Mouse (Mus musculus) heart, adult 9 months (tissue): ENCODE measurements at regions not wholly inside any gene's neighbourhood (a gene's known extent, or its start where the extent isn't known, plus 50 kb on each side); places are given as distances from the start of the nearest gene placed in this dataset.

Experiments used
- DNase-seq, 2 experiments: peaks; one replicate each; pipeline ENCODE4 v3.0.0; 2022; ENCODE audit warnings: low spot score in 2 of 2

- DNase-seq = no peak
These were observed 380.3 kb upstream of the Adgrl2 start for GRCm38 (mm10) chr3:149370517-149371227.

GRCm38 (mm10) chr3:149367888-149368287 lies 377.5 kb upstream of the Adgrl2 start:
- DNase-seq = no peak

- no peak for DNase-seq
These were observed 369.8 kb upstream of the Adgrl2 start for GRCm38 (mm10) chr3:149360164-149360563.

GRCm38 (mm10) chr3:149358570-149359193 lies 368.3 kb upstream of the Adgrl2 start:
- no peak for DNase-seq

GRCm38 (mm10) chr3:149357903-149358569 lies 367.7 kb upstream of the Adgrl2 start:
- no peak for DNase-seq

- DNase-seq = no peak
These were observed 366.8 kb upstream of the Adgrl2 start for GRCm38 (mm10) chr3:149357121-149357520.

- no peak for DNase-seq
These were observed 365.0 kb upstream of the Adgrl2 start for GRCm38 (mm10) chr3:149355362-149355761.

- peak; percentile 51 to 71 for DNase-seq
These were observed 363.6 kb upstream of the Adgrl2 start for GRCm38 (mm10) chr3:149353958-149354357.

GRCm38 (mm10) chr3:149352546-149352945 lies 362.2 kb upstream of the Adgrl2 start:
- no peak for DNase-seq

- DNase-seq = no peak
These were observed 359.4 kb upstream of the Adgrl2 start for GRCm38 (mm10) chr3:149349731-149350130.

GRCm38 (mm10) chr3:149349211-149349697 lies 358.9 kb upstream of the Adgrl2 start:
- DNase-seq = peak; percentile 66 to 85

- DNase-seq = peak in 1 of 2 experiments; percentile 23
These were observed 358.2 kb upstream of the Adgrl2 start for GRCm38 (mm10) chr3:149348459-149348971.

GRCm38 (mm10) chr3:149347241-149347992 lies 357.1 kb upstream of the Adgrl2 start:
- DNase-seq = no peak

GRCm38 (mm10) chr3:149342511-149342910 lies 352.2 kb upstream of the Adgrl2 start:
- no peak for DNase-seq

- no peak for DNase-seq
These were observed 349.0 kb upstream of the Adgrl2 start for GRCm38 (mm10) chr3:149339374-149339753.

GRCm38 (mm10) chr3:149338684-149339373 lies 348.5 kb upstream of the Adgrl2 start:
- no peak for DNase-seq

GRCm38 (mm10) chr3:149335259-149335658 lies 344.9 kb upstream of the Adgrl2 start:
- DNase-seq = no peak

- DNase-seq = no peak
These were observed 343.3 kb upstream of the Adgrl2 start for GRCm38 (mm10) chr3:149333607-149334006.

GRCm38 (mm10) chr3:149333131-149333530 lies 342.8 kb upstream of the Adgrl2 start:
- DNase-seq = no peak

- DNase-seq = no peak
These were observed 341.8 kb upstream of the Adgrl2 start for GRCm38 (mm10) chr3:149332105-149332504.
